Mouse (Mus musculus) neural tube, embryonic 11.5 days (tissue): ENCODE data around the gene Grap2. TPM values are rescaled to one million over a fixed set of nuclear protein-coding genes. Genes with fewer than 3 reads are reported as not detected.

Source experiments
- ATAC-seq: fragments of 200-750 bp; cut with Nextera tagmentation; 2 replicates; pipeline ENCODE4 v1.8.0; 2017; ENCODE audit warnings: moderate number of reproducible peaks, mild to moderate bottlenecking, moderate TSS enrichment, moderate library complexity; ENCODE audit not compliant: insufficient read depth, low FRiP score, low TSS enrichment
- DNase-seq: peaks from one replicate; pipeline ENCODE4 v3.0.0-alpha.2; 2015; ENCODE audit warnings: low spot score
- H3K27ac ChIP-seq: fragments of 300-500 bp; sonication (generic); 2 replicates; pipeline ENCODE4 v1.5.1; 2014; ENCODE audit warnings: low read depth, mild to moderate bottlenecking, low read length
- H3K27me3 ChIP-seq: fragments of 300-500 bp; sonication (generic); 2 replicates; pipeline ENCODE4 v1.6.1; 2014; ENCODE audit warnings: mild to moderate bottlenecking, low read length, mixed read lengths; ENCODE audit not compliant: control insufficient read depth, insufficient read depth
- H3K36me3 ChIP-seq: fragments of 300-500 bp; sonication (generic); 2 replicates; pipeline ENCODE4 v1.6.1; 2014; ENCODE audit warnings: mild to moderate bottlenecking, low read length, moderate library complexity, mixed read lengths; ENCODE audit not compliant: control insufficient read depth, insufficient read depth
- H3K4me1 ChIP-seq: fragments of 300-500 bp; sonication (generic); 2 replicates; pipeline ENCODE4 v1.6.1; 2014; ENCODE audit warnings: low read length, mixed read lengths; ENCODE audit not compliant: control insufficient read depth, insufficient read depth
- H3K4me2 ChIP-seq: fragments of 300-500 bp; sonication (generic); 2 replicates; pipeline ENCODE4 v1.6.1; 2014; ENCODE audit warnings: low read depth, mild to moderate bottlenecking, moderate library complexity
- H3K4me3 ChIP-seq: fragments of 300-500 bp; sonication (generic); 2 replicates; pipeline ENCODE4 v1.5.1; 2014; ENCODE audit warnings: low read depth, low read length
- H3K9ac ChIP-seq: fragments of 300-500 bp; sonication (generic); 2 replicates; pipeline ENCODE4 v1.6.1; 2014; ENCODE audit warnings: mild to moderate bottlenecking, low read length
- H3K9me3 ChIP-seq: fragments of 300-500 bp; sonication (generic); 2 replicates; pipeline ENCODE4 v1.6.1; 2016; ENCODE audit warnings: low read length; ENCODE audit not compliant: control insufficient read depth
- WGBS: fragments of 180-500 bp; shearing (Covaris S2); extraction: QIAGEN DNeasy Blood & Tissue Kit; methylation state at CpG from one replicate; pipeline ENCODE4 v1.1.7; 2014; 5-methylcytosine and 5-hydroxymethylcytosine counted together
- polyA plus RNA-seq: library from polyadenylated mRNA; unstranded; fragments of >200 nt; fragmentation: Nextera tagmentation; extraction: Ambion mirVana; gene quantifications from 2 replicates; pipeline ENCODE4 v1.2.1, GENCODE M21; 2014

Grap2 gene
- polyA plus RNA-seq, 1 experiment from 2014 or later: 4.3 TPM

DNA sequence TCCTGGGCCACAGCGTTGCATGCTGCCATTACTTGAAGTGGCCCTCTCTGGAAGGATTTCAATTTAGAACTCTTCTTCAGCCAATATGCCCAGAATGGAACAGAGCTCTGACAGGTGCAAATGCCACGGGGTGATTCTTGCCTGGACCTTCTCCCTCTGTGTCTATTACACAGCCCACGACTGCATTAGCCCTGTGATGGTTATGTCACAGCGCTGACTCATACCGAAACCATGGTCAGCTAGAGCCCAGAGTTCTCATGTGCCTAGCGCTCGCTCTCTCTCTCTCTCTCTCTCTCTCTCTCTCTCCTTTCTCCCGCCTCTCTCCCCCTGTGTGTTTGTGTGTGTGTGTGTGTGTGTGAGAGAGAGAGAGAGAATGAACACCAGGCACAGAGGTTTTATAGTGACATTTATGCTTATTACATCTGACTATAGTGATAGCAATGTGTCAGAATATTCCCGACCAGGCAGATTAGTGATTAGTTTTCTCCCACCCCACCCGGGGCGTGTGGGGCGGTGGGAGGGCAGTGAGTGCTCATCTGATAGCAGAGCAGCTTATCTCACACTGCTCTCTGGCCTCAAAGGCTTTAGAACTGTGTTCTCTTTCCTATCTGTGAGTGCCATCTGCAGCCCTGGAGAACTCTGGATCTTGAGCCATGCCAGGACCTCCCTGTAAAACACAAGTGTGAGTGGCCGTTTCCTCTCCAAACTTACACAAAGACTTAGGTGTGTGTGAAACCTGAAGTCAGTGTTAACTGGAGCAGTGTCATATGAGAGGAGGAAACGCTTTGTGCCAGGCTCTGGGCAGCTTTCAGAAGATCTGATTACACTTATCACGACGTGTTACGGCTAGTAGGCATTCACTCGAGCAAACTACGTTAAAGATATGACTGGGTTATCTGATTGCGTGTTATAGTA is 10.4 kb downstream of the Grap2 start:
- WGBS: 86% methylated on average over 19 of the region's 20 CpGs
- no peak overlapping the region for H3K27ac ChIP-seq
- DNase-seq (no peak), ATAC-seq (no peak)
- H3K4me1 ChIP-seq: no peaks in the 10 kb centered on the region
- no peak overlapping the region for H3K9ac ChIP-seq
- no peaks in the 10 kb centered on the region for H3K9me3 ChIP-seq
- no peak overlapping the region for H3K4me3 ChIP-seq
- H3K4me2 ChIP-seq: no peak overlapping the region
- no peaks in the 10 kb centered on the region for H3K36me3 ChIP-seq
- H3K27me3 ChIP-seq: no peaks in the 10 kb centered on the region

DNA sequence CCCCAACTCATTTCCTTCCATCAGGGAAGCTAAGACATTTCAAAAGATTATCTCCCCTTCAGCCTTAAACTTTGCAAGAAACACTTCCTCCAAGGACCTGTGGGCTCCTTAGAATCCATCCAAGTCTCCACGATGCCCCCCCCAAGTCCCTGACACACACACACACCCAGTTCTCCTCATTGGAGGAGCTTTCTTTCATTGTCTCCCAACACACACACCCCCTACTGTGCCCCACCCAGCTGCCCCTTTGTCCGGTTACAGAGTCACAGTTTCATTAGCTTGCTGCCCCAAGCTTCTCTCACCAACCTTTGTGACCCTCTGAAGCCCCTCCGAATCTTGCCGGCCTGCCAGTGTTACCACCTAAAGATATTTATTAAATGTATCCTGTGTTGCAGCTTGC is 13.9 kb downstream of the Grap2 start:
- DNase-seq: no peak
- Histone ChIP-seq H3K4me2 (no peak overlapping the region), H3K9ac (no peak overlapping the region), H3K4me3 (no peak overlapping the region), H3K27me3 (no peaks in the 10 kb centered on the region), H3K9me3 (no peaks in the 10 kb centered on the region), H3K27ac (no peak overlapping the region), H3K36me3 (no peaks in the 10 kb centered on the region), H3K4me1 (no peaks in the 10 kb centered on the region)
- ATAC-seq: no peak
- WGBS: 34% methylated on average over 4 of the region's 4 CpGs

DNA sequence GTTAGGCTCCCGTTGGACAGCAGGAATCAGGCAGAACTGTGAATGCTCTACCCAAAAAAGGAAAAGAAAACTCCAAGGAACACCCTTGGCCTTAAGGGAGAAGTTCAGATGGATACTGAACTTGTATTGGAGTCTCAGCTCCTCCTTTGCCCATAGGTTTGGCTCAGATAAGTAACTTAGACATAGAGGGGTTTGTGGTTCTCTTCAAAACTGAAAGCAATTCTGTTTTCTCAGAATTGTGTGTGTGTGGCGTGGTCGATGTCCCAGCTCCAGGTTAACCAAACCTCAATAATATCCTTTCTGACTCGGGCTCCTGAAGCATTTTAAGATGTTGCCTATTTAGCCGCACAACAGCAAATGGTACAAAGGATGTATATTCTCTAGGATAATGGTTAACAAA is 18.2 kb downstream of the Grap2 start:
- WGBS: 92% methylated on average over 5 of the region's 5 CpGs
- H3K4me2 ChIP-seq: no peak overlapping the region
- no peak overlapping the region for H3K4me3 ChIP-seq
- H3K27me3 ChIP-seq: no peaks in the 10 kb centered on the region
- H3K9me3 ChIP-seq: no peaks in the 10 kb centered on the region
- no peaks in the 10 kb centered on the region for H3K4me1 ChIP-seq
- no peaks in the 10 kb centered on the region for H3K36me3 ChIP-seq
- ATAC-seq (no peak), DNase-seq (no peak)
- H3K27ac ChIP-seq: no peak overlapping the region
- no peak overlapping the region for H3K9ac ChIP-seq

DNA sequence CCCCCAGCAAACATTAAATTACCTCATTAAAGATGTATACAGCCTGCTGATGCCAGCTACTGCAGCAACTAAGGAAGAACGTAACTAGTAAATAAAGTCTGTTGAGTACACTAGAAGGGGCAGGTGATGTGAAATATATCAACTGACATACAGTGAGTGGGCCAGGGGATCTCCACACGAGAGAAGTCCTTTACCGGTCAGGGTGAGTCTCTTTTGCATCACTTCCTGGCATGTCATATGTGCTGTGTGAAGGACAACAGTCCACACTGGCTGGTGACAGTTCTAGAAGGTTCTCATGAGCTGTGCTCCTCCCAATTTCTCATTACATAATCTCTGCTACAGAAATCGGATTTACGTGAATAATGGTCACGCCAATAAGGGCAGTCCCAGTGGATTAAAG is 20.3 kb downstream of the Grap2 start:
- H3K27ac ChIP-seq: no peak overlapping the region

DNA sequence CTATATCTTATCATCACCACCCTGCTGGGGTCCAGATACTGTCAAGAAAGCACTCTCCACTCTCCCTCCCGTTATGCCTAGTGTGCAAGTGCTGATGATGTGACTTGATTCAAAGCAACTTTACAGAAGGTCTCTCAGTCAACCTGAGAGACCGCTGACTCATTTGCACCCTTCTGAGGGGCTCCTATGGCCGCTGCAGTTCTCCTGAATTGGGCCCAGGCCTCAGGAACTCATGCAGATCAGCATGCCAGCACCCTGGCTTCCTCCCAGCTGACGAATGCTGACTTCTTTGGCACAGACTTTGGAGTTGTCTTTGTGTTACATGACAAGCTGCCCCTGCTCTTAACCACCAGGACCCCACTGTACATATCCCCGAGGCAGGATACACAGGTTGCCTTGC is 21.5 kb downstream of the Grap2 start:
- WGBS: 82% methylated on average over 5 of the region's 5 CpGs

More for the DNA sequence above, 20.3 kb downstream of the Grap2 start:
- H3K4me1 ChIP-seq: no peaks in the 10 kb centered on the region
- H3K9ac ChIP-seq: no peak overlapping the region
- 89% methylated on average over 6 of the region's 6 CpGs for WGBS
- ATAC-seq (no peak), DNase-seq (no peak)
- H3K9me3 ChIP-seq: no peaks in the 10 kb centered on the region
- no peak overlapping the region for H3K4me2 ChIP-seq
- no peaks in the 10 kb centered on the region for H3K27me3 ChIP-seq
- H3K4me3 ChIP-seq: no peak overlapping the region
- no peaks in the 10 kb centered on the region for H3K36me3 ChIP-seq

DNA sequence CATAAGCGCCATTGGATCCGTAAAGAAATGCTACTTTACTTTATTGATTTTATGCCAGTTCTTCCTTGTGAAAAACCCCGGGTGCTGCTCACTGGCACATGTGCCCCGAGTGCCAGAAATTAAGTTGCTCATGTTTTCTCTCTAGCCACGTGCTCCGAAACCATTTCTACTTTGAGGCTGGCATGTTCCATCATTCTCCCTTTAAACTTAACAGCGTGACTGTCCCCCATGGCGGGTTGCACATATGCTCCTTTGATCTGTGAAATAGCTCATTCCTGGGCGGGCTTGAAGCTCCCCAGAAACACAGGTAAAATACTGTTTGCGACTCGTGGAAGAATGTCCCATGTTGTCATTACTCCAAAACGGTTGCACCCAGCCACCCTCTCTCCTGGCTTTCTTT is 26.4 kb downstream of the Grap2 start:
- Histone ChIP-seq H3K9me3 (no peaks in the 10 kb centered on the region), H3K4me2 (no peak overlapping the region), H3K4me1 (no peaks in the 10 kb centered on the region), H3K4me3 (no peak overlapping the region), H3K27ac (no peak overlapping the region), H3K36me3 (no peaks in the 10 kb centered on the region), H3K9ac (no peak overlapping the region), H3K27me3 (no peaks in the 10 kb centered on the region)
- WGBS: 70% methylated on average over 12 of the region's 12 CpGs
- ATAC-seq (no peak), DNase-seq (no peak)

More for the DNA sequence above, 21.5 kb downstream of the Grap2 start:
- Histone ChIP-seq H3K27ac (no peak overlapping the region), H3K9ac (no peak overlapping the region), H3K4me2 (no peak overlapping the region), H3K4me1 (no peaks in the 10 kb centered on the region), H3K36me3 (no peaks in the 10 kb centered on the region), H3K9me3 (no peaks in the 10 kb centered on the region), H3K4me3 (no peak overlapping the region), H3K27me3 (no peaks in the 10 kb centered on the region)
- ATAC-seq (no peak), DNase-seq (no peak)

DNA sequence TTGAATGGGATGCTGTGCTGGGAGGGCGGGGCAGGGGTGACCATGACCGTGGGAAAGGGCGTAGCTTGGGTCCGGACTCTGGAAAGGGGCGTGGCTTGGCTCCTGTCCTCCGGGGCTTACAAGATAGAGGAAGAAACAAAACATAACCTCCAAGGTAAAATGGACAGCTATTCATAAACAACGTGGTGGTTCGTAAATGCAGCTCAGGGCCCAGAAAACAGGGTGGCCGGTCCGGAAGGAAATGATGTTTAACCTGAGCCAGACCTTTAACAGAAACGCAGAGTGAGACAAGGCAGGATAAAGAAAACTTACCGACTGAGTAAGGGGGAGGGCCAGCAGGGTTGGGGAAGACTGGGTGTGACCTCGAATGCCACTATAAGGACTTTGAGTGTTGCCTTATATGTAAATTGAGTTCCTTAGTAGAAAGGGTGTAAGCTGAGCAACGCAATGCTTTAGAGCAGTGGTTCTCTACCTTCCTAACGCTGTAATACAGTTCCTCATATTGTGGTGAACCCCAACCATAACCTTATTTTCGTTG is 26.9 kb downstream of the Grap2 start:
- Histone ChIP-seq H3K4me3 (no peak overlapping the region), H3K9me3 (no peaks in the 10 kb centered on the region), H3K4me2 (no peak overlapping the region), H3K9ac (no peak overlapping the region), H3K36me3 (no peaks in the 10 kb centered on the region), H3K27me3 (no peaks in the 10 kb centered on the region), H3K4me1 (no peaks in the 10 kb centered on the region), H3K27ac (no peak overlapping the region)
- 52% methylated on average over 16 of the region's 16 CpGs for WGBS
- no peak for ATAC-seq
- DNase-seq: no peak

DNA sequence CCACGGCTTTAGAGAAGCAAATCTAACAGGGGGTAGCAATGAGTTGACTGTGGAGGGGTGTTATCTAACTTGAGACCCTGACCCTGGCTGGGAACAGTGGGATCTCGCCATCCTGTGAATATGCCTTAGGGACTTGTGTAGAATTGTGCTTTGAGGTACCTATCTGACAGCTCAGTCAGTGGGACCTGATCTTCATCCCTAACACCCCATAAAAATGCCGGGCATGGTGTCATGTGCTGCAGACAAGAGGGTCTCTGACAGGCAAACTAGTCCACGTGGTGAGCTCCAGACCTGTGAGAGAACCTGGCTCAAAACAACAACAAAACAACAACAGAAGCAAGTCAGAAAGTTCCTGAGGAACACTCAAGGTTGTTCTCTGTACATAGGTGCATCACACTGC is 27.4 kb downstream of the Grap2 start:
- DNase-seq (no peak), ATAC-seq (no peak)
- Histone ChIP-seq H3K4me3 (no peak overlapping the region), H3K36me3 (no peaks in the 10 kb centered on the region), H3K9ac (no peak overlapping the region), H3K27me3 (no peaks in the 10 kb centered on the region), H3K27ac (no peak overlapping the region), H3K9me3 (no peaks in the 10 kb centered on the region), H3K4me1 (no peaks in the 10 kb centered on the region), H3K4me2 (no peak overlapping the region)
- 82% methylated on average over 4 of the region's 4 CpGs for WGBS

DNA sequence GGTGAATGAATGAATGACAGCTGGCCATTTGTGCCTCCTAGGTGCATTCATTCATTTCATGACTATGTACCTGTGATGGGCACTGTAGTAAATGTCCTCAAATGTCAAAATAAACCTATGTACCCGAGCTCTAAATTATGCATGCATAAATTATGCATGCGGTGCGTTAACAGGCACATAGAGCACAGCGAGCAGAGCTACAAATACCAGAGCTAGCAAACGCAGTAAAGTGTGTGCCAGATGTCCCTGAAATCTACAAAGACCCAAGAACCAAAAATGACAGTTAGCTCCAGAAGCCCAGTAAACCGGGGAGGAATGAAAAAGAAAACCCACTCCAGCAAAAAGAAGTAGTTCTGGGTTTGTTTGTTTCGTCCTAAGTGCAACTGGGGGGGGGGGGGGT is 29.1 kb downstream of the Grap2 start:
- no peak overlapping the region for H3K4me3 ChIP-seq

More for the DNA sequence above, 29.1 kb downstream of the Grap2 start:
- Histone ChIP-seq H3K27me3 (no peaks in the 10 kb centered on the region), H3K36me3 (no peaks in the 10 kb centered on the region), H3K27ac (no peak overlapping the region), H3K9ac (no peak overlapping the region), H3K9me3 (no peaks in the 10 kb centered on the region), H3K4me2 (no peak overlapping the region), H3K4me1 (no peaks in the 10 kb centered on the region)
- no peak for ATAC-seq
- no peak for DNase-seq
- WGBS: 58% methylated on average over 7 of the region's 7 CpGs
